Mouse (Mus musculus): ENCODE results near the gene Icosl. TPM values are rescaled to one million over a fixed set of nuclear protein-coding genes. Genes with fewer than 3 reads are reported as not detected.
A peak's percentile ranks its signal among the peaks of the same experiment; 100 is the strongest.
"Not testable (repeated sequence)": the region's sequence is repeated elsewhere in the genome, so short reads cannot be mapped to it uniquely, and the experiment has no call there.

Gene Icosl
- polyA plus RNA-seq (2015; fragmentation: Nextera tagmentation; extraction: Ambion mirVana) = 0.48 and 0.84 TPM in 2 replicates

DNA sequence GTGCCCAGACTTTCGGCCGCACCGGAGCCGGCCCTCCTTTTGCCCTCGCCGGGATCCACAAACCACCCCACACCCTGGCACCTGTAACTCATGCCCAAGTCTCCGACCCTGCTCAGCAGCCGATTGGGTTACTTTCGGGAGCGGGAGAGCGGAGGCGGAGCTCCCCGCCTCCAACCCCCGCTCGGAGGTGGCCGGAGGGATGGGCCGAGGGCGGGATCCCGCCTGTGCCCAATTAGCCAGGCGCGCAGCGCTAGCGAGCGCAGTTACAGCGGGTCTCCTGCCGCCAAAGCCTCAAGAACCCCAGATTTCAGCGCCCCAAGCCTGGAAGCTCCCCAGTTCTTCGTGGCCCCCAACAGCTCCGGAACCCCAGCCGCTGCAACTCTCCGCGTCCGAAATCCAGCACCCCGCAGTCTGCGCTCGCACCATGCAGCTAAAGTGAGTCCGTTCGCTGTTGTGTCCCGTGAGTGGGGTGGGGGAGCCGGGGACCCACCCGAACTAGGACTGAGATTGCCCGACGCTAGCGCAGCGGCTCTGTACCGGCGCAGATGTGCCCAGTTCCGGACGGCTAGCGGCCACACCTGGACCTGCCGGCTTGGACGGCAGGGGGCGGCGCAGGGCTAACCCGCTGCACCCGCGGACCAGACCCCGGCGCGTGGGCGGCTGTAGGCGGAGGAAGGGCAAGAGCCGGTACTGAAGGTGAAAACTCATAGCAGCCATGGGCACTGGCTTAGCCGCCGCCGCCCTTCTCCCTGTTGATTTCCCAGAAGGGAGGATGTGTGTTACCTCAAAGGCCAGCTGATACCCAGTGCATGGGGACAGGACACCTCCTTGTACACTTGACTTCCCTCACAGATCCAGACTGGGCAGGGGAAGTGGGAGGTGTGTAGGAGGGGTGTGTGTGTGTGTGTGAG, at the start of gene Icosl:
TSS of gene Icosl (plus strand) at position 202 of the 911 bp plus-strand sequence.
- H3K27ac ChIP-seq = no peak within 1 kb of the TSS
- peaks cover 12% of the 10 kb centered on the region; the same call in 1 of the 2 replicates for H3K4me1 ChIP-seq
- peak within 1 kb of the TSS; percentile 52 for H3K4me3 ChIP-seq
- H3K36me3 ChIP-seq (replicated peaks) = no peaks in the 10 kb centered on the region
- no peaks in the 10 kb centered on the region for H3K9me3 ChIP-seq
- peak within 1 kb of the TSS; percentile 97 for H3K4me2 ChIP-seq
- H3K27me3 ChIP-seq (replicated peaks) = peaks cover 24% of the 10 kb centered on the region
- peak within 1 kb of the TSS; percentile 43 for H3K9ac ChIP-seq
- ATAC-seq (replicated peaks) = peak; percentile 89
- under 1% methylated on average over 66 of the region's 66 CpGs for WGBS

DNA sequence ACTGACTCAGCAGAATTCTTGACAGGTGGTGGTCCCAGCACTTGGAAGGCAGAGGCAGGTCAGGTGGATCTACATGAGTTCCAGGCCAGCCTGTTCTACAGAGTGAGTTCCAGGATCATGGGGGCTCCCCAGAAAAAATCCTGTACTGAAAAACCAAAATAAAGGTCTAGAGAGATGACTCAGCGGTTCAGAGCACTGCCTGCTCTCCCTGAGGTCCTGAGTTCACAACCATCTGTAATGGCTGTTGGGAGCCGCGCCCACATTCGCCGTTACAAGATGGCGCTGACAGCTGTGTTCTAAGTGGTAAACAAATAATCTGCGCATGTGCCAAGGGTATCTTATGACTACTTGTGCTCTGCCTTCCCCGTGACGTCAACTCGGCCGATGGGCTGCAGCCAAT, 49.1 kb upstream of the Icosl start:
- not testable (repeated sequence) for H3K36me3 ChIP-seq (replicated peaks); ATAC-seq (replicated peaks); H3K4me3 ChIP-seq; H3K4me2 ChIP-seq; H3K4me1 ChIP-seq; H3K27me3 ChIP-seq (replicated peaks); H3K9ac ChIP-seq; H3K9me3 ChIP-seq; H3K27ac ChIP-seq
- 97% methylated on average over 7 of the region's 11 CpGs for WGBS

- not testable (repeated sequence) for H3K27ac ChIP-seq; H3K4me2 ChIP-seq; H3K9me3 ChIP-seq; H3K4me3 ChIP-seq; H3K9ac ChIP-seq; ATAC-seq (replicated peaks); H3K4me1 ChIP-seq; H3K36me3 ChIP-seq (replicated peaks); H3K27me3 ChIP-seq (replicated peaks)
- WGBS = 68% methylated on average over 6 of the region's 8 CpGs
Measured at GRCm38 (mm10) chr10:78025453-78025852, 43.6 kb upstream of the Icosl start.

DNA sequence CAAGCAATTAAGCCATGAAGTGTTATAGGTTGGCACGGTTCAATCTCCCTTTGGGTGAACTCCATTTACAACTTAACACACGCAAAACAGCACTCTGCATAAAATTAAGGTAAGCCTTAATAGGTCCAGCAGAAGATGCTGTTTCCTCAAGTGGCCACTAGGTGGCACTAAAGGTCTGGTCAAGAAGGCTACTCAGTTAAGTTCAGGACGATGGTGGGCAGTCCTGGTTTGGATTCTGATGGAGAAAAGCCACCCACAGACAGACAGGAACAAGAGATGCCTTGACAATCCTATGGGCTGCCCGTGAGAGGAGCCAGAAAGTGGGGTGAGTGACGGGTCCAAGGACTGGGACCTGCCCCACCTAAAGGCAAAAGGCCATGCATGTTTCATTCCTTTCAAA, 41.0 kb upstream of the Icosl start:
- Histone ChIP-seq H3K9ac (no peak overlapping the region), H3K27ac (no peak overlapping the region), H3K4me3 (no peak overlapping the region), H3K4me2 (no peak overlapping the region), H3K9me3 (no peaks in the 10 kb centered on the region), H3K27me3 (replicated peaks) (no peaks in the 10 kb centered on the region), H3K4me1 (no peaks in the 10 kb centered on the region), H3K36me3 (replicated peaks) (no peaks in the 10 kb centered on the region)
- ATAC-seq (replicated peaks) = peak; percentile 86
- WGBS = 3% methylated on average over 5 of the region's 5 CpGs

- Histone ChIP-seq H3K27me3 (replicated peaks) (no peaks in the 10 kb centered on the region), H3K36me3 (replicated peaks) (no peaks in the 10 kb centered on the region), H3K27ac (no peak overlapping the region), H3K9ac (no peak overlapping the region), H3K4me3 (no peak overlapping the region), H3K4me2 (no peak overlapping the region), H3K9me3 (no peaks in the 10 kb centered on the region), H3K4me1 (no peaks in the 10 kb centered on the region)
- ATAC-seq (replicated peaks) = no peak
- WGBS = 87% methylated on average over 1 of the region's 1 CpGs
Measured at GRCm38 (mm10) chr10:78029080-78029479, 40.0 kb upstream of the Icosl start.

DNA sequence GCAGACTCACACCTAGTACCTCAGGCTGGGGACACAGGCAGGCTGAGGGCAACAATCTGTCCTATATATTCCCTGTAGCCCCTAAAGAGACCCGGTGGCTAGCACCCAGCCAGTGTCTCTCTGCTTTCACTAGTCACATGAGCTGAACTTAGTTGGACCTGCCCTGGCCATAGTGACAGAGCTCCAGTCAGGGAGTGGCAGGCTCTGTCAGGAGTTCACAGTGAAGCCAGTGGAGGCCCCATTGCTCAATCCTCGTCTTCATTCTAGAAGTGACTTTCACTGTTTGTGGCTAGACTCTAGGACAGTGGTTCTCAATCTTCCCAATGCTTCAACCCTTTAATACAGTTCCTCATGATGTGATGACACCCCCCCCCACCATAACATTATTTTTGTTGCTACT, 37.1 kb upstream of the Icosl start:
- H3K9ac ChIP-seq = no peak overlapping the region
- H3K27ac ChIP-seq = no peak overlapping the region
- H3K27me3 ChIP-seq (replicated peaks) = no peaks in the 10 kb centered on the region
- no peak overlapping the region for H3K4me2 ChIP-seq
- H3K4me3 ChIP-seq = no peak overlapping the region
- no peaks in the 10 kb centered on the region for H3K36me3 ChIP-seq (replicated peaks)
- no peak for ATAC-seq (replicated peaks)
- 74% methylated on average over 2 of the region's 2 CpGs for WGBS
- H3K4me1 ChIP-seq = no peaks in the 10 kb centered on the region
- H3K9me3 ChIP-seq = no peaks in the 10 kb centered on the region

DNA sequence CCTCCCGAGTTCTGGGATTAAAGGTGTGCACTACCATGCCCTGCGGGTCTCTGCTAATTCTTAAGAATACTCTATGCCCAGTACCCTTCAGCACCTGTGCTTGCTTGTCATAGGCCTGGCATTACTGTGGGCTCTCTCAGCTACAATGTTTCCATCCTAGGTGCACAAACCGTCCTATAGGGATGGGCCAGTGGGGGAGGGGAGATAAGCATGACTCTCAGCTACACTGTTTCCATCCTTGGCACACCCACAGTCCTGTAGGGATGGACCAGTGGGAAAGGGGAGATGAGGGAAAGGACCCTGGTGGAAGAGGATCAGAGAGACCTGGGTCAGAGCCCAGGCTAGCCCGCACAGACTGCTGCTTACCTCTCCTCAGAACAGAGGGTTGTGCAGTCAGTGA, 32.0 kb upstream of the Icosl start:
- Histone ChIP-seq H3K4me2 (no peak overlapping the region), H3K27me3 (replicated peaks) (no peaks in the 10 kb centered on the region), H3K9ac (no peak overlapping the region), H3K36me3 (replicated peaks) (no peaks in the 10 kb centered on the region), H3K9me3 (no peaks in the 10 kb centered on the region), H3K4me1 (no peaks in the 10 kb centered on the region), H3K27ac (no peak overlapping the region), H3K4me3 (no peak overlapping the region)
- 82% methylated on average over 4 of the region's 4 CpGs for WGBS
- no peak for ATAC-seq (replicated peaks)

- Histone ChIP-seq H3K36me3 (replicated peaks) (no peaks in the 10 kb centered on the region), H3K27ac (no peak within 1 kb of the TSS), H3K9ac (no peak within 1 kb of the TSS), H3K4me2 (no peak within 1 kb of the TSS), H3K27me3 (replicated peaks) (no peaks in the 10 kb centered on the region), H3K4me3 (no peak within 1 kb of the TSS), H3K9me3 (no peaks in the 10 kb centered on the region), H3K4me1 (peaks cover 6% of the 10 kb centered on the region; the same call in 1 of the 2 replicates)
- ATAC-seq (replicated peaks) = no peak
- WGBS = 94% methylated on average over 5 of the region's 5 CpGs
Measured at GRCm38 (mm10) chr10:78041647-78042046, 27.5 kb upstream of the Icosl start, which contains the start of gene Dnmt3l. TSS of gene Dnmt3l (plus strand) at chr10:78041947.

- ATAC-seq (replicated peaks) = no peak
Measured at GRCm38 (mm10) chr10:78042096-78042495, 27.0 kb upstream of the Icosl start.

GRCm38 (mm10) chr10:78042697-78043405, 26.3 kb upstream of the Icosl start:
- peak; percentile 52; the same call in 1 of the 2 replicates for ATAC-seq (replicated peaks)
- peak overlapping the region; percentile 27 for H3K4me3 ChIP-seq
- no peak overlapping the region for H3K27ac ChIP-seq
- no peaks in the 10 kb centered on the region for H3K27me3 ChIP-seq (replicated peaks)
- 68% methylated on average over 14 of the region's 14 CpGs for WGBS
- peak overlapping the region; percentile 50 for H3K4me2 ChIP-seq
- no peaks in the 10 kb centered on the region for H3K9me3 ChIP-seq
- H3K4me1 ChIP-seq = peaks cover 6% of the 10 kb centered on the region; the same call in 1 of the 2 replicates
- H3K9ac ChIP-seq = no peak overlapping the region
- no peaks in the 10 kb centered on the region for H3K36me3 ChIP-seq (replicated peaks)

More at GRCm38 (mm10) chr10:78042096-78042495, 27.0 kb upstream of the Icosl start:
- no peak overlapping the region for H3K4me3 ChIP-seq
- no peaks in the 10 kb centered on the region for H3K36me3 ChIP-seq (replicated peaks)
- no peaks in the 10 kb centered on the region for H3K9me3 ChIP-seq
- peaks cover 6% of the 10 kb centered on the region; the same call in 1 of the 2 replicates for H3K4me1 ChIP-seq
- no peak overlapping the region for H3K27ac ChIP-seq
- H3K4me2 ChIP-seq = no peak overlapping the region
- 84% methylated on average over 7 of the region's 7 CpGs for WGBS
- H3K9ac ChIP-seq = no peak overlapping the region
- H3K27me3 ChIP-seq (replicated peaks) = no peaks in the 10 kb centered on the region

- Histone ChIP-seq H3K4me1 (peaks cover 6% of the 10 kb centered on the region; the same call in 1 of the 2 replicates), H3K36me3 (replicated peaks) (no peaks in the 10 kb centered on the region), H3K27ac (no peak within 1 kb of the TSS), H3K4me3 (peak within 1 kb of the TSS; percentile 27), H3K9ac (no peak within 1 kb of the TSS), H3K9me3 (no peaks in the 10 kb centered on the region), H3K27me3 (replicated peaks) (no peaks in the 10 kb centered on the region), H3K4me2 (peak within 1 kb of the TSS; percentile 50)
- ATAC-seq (replicated peaks) = peak; percentile 83
- WGBS = 2% methylated on average over 27 of the region's 27 CpGs
Measured at GRCm38 (mm10) chr10:78043406-78043836, 25.7 kb upstream of the Icosl start, which contains the start of gene Aire. TSS of gene Aire (minus strand) at chr10:78043610.

DNA sequence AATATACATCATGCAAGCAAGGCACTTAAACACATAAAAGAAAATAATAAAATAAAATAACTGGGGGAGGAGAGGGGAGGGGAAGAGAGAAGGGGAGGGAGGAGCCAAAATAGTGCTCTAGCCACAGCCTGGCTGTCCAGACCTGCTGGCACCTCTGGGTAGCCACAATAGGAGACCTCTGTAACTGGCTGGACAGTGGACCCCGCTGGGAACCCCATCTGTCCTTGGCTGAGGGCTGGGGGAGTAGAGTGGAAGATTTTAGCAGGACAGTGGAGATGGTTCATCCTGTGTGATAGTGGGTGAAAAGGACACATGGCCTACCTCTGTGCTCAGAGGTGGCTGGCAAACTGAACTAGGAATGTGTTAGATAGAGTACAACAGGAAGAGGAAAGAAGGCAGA, 24.6 kb upstream of the Icosl start:
- Histone ChIP-seq H3K27me3 (replicated peaks) (no peaks in the 10 kb centered on the region), H3K4me1 (peaks cover 6% of the 10 kb centered on the region; the same call in 1 of the 2 replicates), H3K9me3 (no peaks in the 10 kb centered on the region), H3K4me3 (no peak overlapping the region), H3K4me2 (no peak overlapping the region), H3K27ac (no peak overlapping the region), H3K36me3 (replicated peaks) (no peaks in the 10 kb centered on the region), H3K9ac (no peak overlapping the region)
- ATAC-seq (replicated peaks) = no peak
- 62% methylated on average over 1 of the region's 1 CpGs for whole genome bisulfite sequencing
